Mouse (Mus musculus): ENCODE data around the gene Dcun1d4. TPM values are rescaled to one million over a fixed set of nuclear protein-coding genes. Genes with fewer than 3 reads are reported as not detected.
"Not testable (repeated sequence)": the region's sequence is repeated elsewhere in the genome, so short reads cannot be mapped to it uniquely, and the experiment has no call there.

Gene Dcun1d4
- total RNA-seq, 2 experiments from 2014 or later = 5.6 to 10.7 TPM

GRCm38 (mm10) chr5:73584011-73584410, 103.2 kb downstream of the Dcun1d4 start:
- ATAC-seq (replicated peaks; ENCODE audit: poor library complexity, severe bottlenecking) = not testable (repeated sequence)

- no peak for ATAC-seq (replicated peaks; ENCODE audit: poor library complexity, severe bottlenecking)
These were observed 104.7 kb downstream of the Dcun1d4 start for GRCm38 (mm10) chr5:73585212-73586115.

GRCm38 (mm10) chr5:73586597-73586996, 105.8 kb downstream of the Dcun1d4 start:
- ATAC-seq (replicated peaks; ENCODE audit: poor library complexity, severe bottlenecking) = no peak

DNA sequence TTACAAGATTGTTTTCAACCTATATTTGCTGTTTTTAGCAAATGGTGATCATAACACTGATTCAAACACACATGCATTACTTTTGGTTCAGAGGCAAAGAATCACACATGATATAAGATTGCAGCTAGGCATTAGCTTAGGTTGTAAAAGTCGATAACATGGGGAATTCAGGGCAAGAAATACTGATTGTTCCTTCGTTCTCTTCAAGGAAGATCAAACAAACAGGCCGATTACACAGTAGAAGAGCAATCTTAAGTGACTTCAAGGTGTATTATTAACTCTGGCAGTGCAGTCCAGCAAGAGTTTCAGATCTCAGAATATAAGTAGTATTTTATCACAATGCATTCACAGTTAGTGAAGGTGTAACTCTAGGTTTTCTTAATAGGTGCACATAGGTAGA, 106.3 kb downstream of the Dcun1d4 start:
- ATAC-seq (replicated peaks; ENCODE audit: poor library complexity, severe bottlenecking) = no peak

- no peak for ATAC-seq (replicated peaks; ENCODE audit: poor library complexity, severe bottlenecking)
These were observed 118.3 kb downstream of the Dcun1d4 start for GRCm38 (mm10) chr5:73598943-73599695.

DNA sequence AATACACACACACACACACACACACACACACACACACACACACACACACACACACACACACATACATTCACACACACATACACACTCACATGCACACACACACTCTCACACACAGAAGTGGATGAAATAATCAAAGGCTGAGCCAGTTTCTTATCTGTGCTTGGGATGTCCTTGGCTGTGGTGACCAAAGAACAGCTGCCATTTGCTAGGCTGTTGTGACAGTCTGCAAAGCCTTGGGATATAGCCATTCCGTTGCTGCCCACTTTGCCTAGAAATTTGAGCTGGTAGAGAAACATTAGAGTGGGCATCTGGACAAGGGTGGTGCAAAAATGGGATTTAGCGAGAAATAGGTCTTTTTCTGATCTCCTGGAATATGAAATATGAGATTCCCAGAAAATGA, 119.2 kb downstream of the Dcun1d4 start:
- ATAC-seq (replicated peaks; ENCODE audit: poor library complexity, severe bottlenecking) = no peak

GRCm38 (mm10) chr5:73601361-73601763, 120.6 kb downstream of the Dcun1d4 start:
- no peak for ATAC-seq (replicated peaks; ENCODE audit: poor library complexity, severe bottlenecking)

DNA sequence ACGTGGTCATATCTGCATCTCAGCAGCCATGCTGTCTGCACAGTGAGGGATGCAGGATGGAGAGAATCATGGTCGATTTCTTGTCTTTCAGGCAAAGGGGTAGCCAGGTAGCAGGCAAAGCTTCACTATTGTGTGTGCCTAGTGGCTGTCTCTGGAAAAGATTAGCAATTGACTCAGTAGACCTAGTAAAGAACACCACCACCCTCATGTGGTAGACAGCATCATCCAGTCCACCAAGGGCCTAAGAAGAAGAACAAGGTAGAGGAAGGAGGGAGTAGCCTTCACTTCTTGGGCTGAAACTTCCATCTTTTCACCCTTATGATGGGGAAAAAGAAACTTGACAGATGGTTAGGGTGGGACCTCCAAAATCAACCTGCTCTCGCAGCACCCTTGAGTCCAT, 122.1 kb downstream of the Dcun1d4 start:
- ATAC-seq (replicated peaks; ENCODE audit: poor library complexity, severe bottlenecking) = no peak

- ATAC-seq (replicated peaks; ENCODE audit: poor library complexity, severe bottlenecking) = no peak
These were observed 123.7 kb downstream of the Dcun1d4 start for GRCm38 (mm10) chr5:73604542-73604941.

- no peak for ATAC-seq (replicated peaks; ENCODE audit: poor library complexity, severe bottlenecking)
These were observed 124.2 kb downstream of the Dcun1d4 start for GRCm38 (mm10) chr5:73604964-73605363.

Other genes starting within 250 kb of the Dcun1d4 start
- 64.8 and 74.0 TPM in 2 replicates for gene Fryl, start 224.4 kb upstream of the Dcun1d4 start, total RNA-seq (2014; fragmentation: Nextera tagmentation)
- 75.9 and 87.8 TPM in 2 replicates for gene Fryl, start 224.4 kb upstream of the Dcun1d4 start, total RNA-seq (2017)
- 197 and 204 TPM in 2 replicates for gene Ociad1, start 188.2 kb upstream of the Dcun1d4 start, total RNA-seq (2014; fragmentation: Nextera tagmentation)
- 272 and 305 TPM in 2 replicates for gene Ociad1, start 188.2 kb upstream of the Dcun1d4 start, total RNA-seq (2017)
- 2.6 and 3.5 TPM in 2 replicates for gene Ociad2, start 140.0 kb upstream of the Dcun1d4 start, total RNA-seq (2014; fragmentation: Nextera tagmentation)
- 3.1 and 5.5 TPM in 2 replicates for gene Ociad2, start 140.0 kb upstream of the Dcun1d4 start, total RNA-seq (2017)
- not detected in 2 replicates for gene Cwh43, start 74.9 kb upstream of the Dcun1d4 start, total RNA-seq (2014; fragmentation: Nextera tagmentation)
- not detected in 2 replicates for gene Cwh43, start 74.9 kb upstream of the Dcun1d4 start, total RNA-seq (2017)
- 0.34 TPM in 1 of 2 replicates, not detected in the other for gene Lrrc66, start 151.5 kb downstream of the Dcun1d4 start, total RNA-seq (2014; fragmentation: Nextera tagmentation)
- gene Lrrc66, start 151.5 kb downstream of the Dcun1d4 start, total RNA-seq (2017) = 1.1 TPM in 1 of 2 replicates, not detected in the other
- gene Sgcb, start 166.8 kb downstream of the Dcun1d4 start, total RNA-seq (2014; fragmentation: Nextera tagmentation) = 4.1 and 8.2 TPM in 2 replicates
- 3.3 and 3.9 TPM in 2 replicates for gene Sgcb, start 166.8 kb downstream of the Dcun1d4 start, total RNA-seq (2017)
- gene Spata18, start 170.4 kb downstream of the Dcun1d4 start, total RNA-seq (2014; fragmentation: Nextera tagmentation) = not detected in 2 replicates
- gene Spata18, start 170.4 kb downstream of the Dcun1d4 start, total RNA-seq (2017) = not detected in 2 replicates

Data from granulocyte monocyte progenitor cell, adult 5-6 weeks (primary cell).